Mouse (Mus musculus) heart, postnatal 36 days (tissue): ENCODE results near the gene Zfp708. TPM values are rescaled to one million over a fixed set of nuclear protein-coding genes. Genes with fewer than 3 reads are reported as not detected.
"Not testable (repeated sequence)": the region's sequence is repeated elsewhere in the genome, so short reads cannot be mapped to it uniquely, and the experiment has no call there.

ENCODE experiments used
- DNase-seq, 2 experiments: peaks; one replicate each; pipeline ENCODE4 v3.0.0; 2021 to 2022
- intact Hi-C: fragments of 180-260 bp; cut with DNase I; formaldehyde crosslinking; loops from one replicate; pipeline ENCODE4 v1.15.1; 2025
- total RNA-seq, 2 experiments: library from RNA; stranded (reverse); gene quantifications; 2 replicates each; pipeline ENCODE4 v1.2.3; 2021

Zfp708 gene
- 1 to 10 TPM in 1 of 2 experiments, under 1 TPM in 1; 0.60 to 1.6 TPM for total RNA-seq

GRCm38 (mm10) chr13:67097876-67098275 lies at the start of gene Zfp708:
Gene Zfp708 (minus strand): TSS chr13:67097976.
- intact Hi-C loops = no loop called here

GRCm38 (mm10) chr13:67128038-67128721 lies 30.4 kb upstream of the Zfp708 start:
- peak; percentile 80 for DNase-seq
- intact Hi-C loops = loop anchor here (2.0 to 10.0 kb wide), 6 partner anchors 64 to 597 kb away; partner anchors contain the start of genes Zfp455, Zfp457, Zfp65 and Zfp712

More at GRCm38 (mm10) chr13:67097876-67098275, at the start of gene Zfp708:
- no peak for DNase-seq

- intact Hi-C loops = loop anchor here (5.0 to 10.0 kb wide), 5 partner anchors 65 to 597 kb away; partner anchors contain the start of genes Zfp455, Zfp457 and Zfp65
- not testable (repeated sequence) for DNase-seq
Observed at GRCm38 (mm10) chr13:67127507-67127906, 29.7 kb upstream of the Zfp708 start.

GRCm38 (mm10) chr13:67124460-67124859 lies 26.7 kb upstream of the Zfp708 start:
- intact Hi-C loops = loop anchor here (10.0 kb wide), 1 partner anchor 600 kb away; the partner anchor contains the start of gene Zfp65
- no peak for DNase-seq

GRCm38 (mm10) chr13:67121360-67121759 lies 23.6 kb upstream of the Zfp708 start, which contains the start of gene Zfp759:
Gene Zfp759 (plus strand): TSS chr13:67121660.
- intact Hi-C loops = loop anchor here (10.0 kb wide), 1 partner anchor 603 kb away; the partner anchor contains the start of gene Zfp65
- not testable (repeated sequence) for DNase-seq

GRCm38 (mm10) chr13:67116163-67116562 lies 18.4 kb upstream of the Zfp708 start, which contains the start of gene Rslcan18:
Gene Rslcan18 (minus strand): TSS chr13:67116263.
- intact Hi-C loops, DNase-seq: not testable (repeated sequence)

GRCm38 (mm10) chr13:67113287-67113686 lies 15.5 kb upstream of the Zfp708 start:
- DNase-seq = no peak
- intact Hi-C loops = no loop called here

GRCm38 (mm10) chr13:67112096-67112495 lies 14.3 kb upstream of the Zfp708 start:
- intact Hi-C loops = no loop called here
- DNase-seq = peak in 1 of 2 experiments; percentile 15

- intact Hi-C loops = loop anchor here (1.0 to 10.0 kb wide), 6 partner anchors 28 to 736 kb away; partner anchors contain the start of gene Rsl1
Observed at GRCm38 (mm10) chr13:67108821-67109206, 11.0 kb upstream of the Zfp708 start.

GRCm38 (mm10) chr13:67108194-67108820 lies 10.5 kb upstream of the Zfp708 start, which contains the start of gene Gm28557:
Gene Gm28557 (minus strand): TSS chr13:67108604.
- peak; percentile 83 to 87 for DNase-seq
- intact Hi-C loops = loop anchor here (1.0 to 10.0 kb wide), 6 partner anchors 27 to 736 kb away; partner anchors contain the start of gene Rsl1

More at GRCm38 (mm10) chr13:67108821-67109206, 11.0 kb upstream of the Zfp708 start:
- DNase-seq = peak in 1 of 2 experiments; percentile 27

GRCm38 (mm10) chr13:67107681-67108080 lies 9.9 kb upstream of the Zfp708 start:
- intact Hi-C loops = loop anchor here (1.0 to 10.0 kb wide), 6 partner anchors 26 to 737 kb away; partner anchors contain the start of gene Rsl1
- no peak for DNase-seq

GRCm38 (mm10) chr13:67090154-67090553 lies 7.6 kb downstream of the Zfp708 start:
- DNase-seq = no peak
- intact Hi-C loops = no loop called here

- intact Hi-C loops = loop anchor here (1.0 to 5.0 kb wide), 3 partner anchors 22 to 150 kb away; partner anchors contain the start of gene Gm28557
- no peak for DNase-seq
Observed at GRCm38 (mm10) chr13:67081946-67082345, 15.8 kb downstream of the Zfp708 start.

GRCm38 (mm10) chr13:67081142-67081713 lies 16.5 kb downstream of the Zfp708 start:
- intact Hi-C loops = loop anchor here (1.0 to 5.0 kb wide), 3 partner anchors 21 to 149 kb away; partner anchors contain the start of gene Gm28557
- DNase-seq = peak; percentile 74 to 81

- intact Hi-C loops = no loop called here
- DNase-seq = no peak
Observed at GRCm38 (mm10) chr13:67077244-67077643, 20.5 kb downstream of the Zfp708 start.

- intact Hi-C loops = no loop called here
- no peak for DNase-seq
Observed at GRCm38 (mm10) chr13:67072786-67073185, 25.0 kb downstream of the Zfp708 start.

GRCm38 (mm10) chr13:67065386-67065785 lies 32.4 kb downstream of the Zfp708 start:
- DNase-seq = no peak
- intact Hi-C loops = no loop called here

GRCm38 (mm10) chr13:67062427-67062826 lies 35.3 kb downstream of the Zfp708 start:
- intact Hi-C loops = no loop called here
- DNase-seq = no peak

GRCm38 (mm10) chr13:67060786-67061358 lies 36.9 kb downstream of the Zfp708 start, which contains the start of gene Zfp712:
Gene Zfp712 (minus strand): TSS chr13:67061170.
- peak; percentile 92 to 94 for DNase-seq
- intact Hi-C loops = loop anchor here (1.0 to 2.0 kb wide), 2 partner anchors 20 to 68 kb away; no protein-coding TSS in a partner anchor
